Mouse (Mus musculus): ENCODE data around the gene Elob. TPM values are rescaled to one million over a fixed set of nuclear protein-coding genes. Genes with fewer than 3 reads are reported as not detected.

Elob gene
- polyA plus RNA-seq, 1 experiment from 2014 or later: 458 TPM

DNA sequence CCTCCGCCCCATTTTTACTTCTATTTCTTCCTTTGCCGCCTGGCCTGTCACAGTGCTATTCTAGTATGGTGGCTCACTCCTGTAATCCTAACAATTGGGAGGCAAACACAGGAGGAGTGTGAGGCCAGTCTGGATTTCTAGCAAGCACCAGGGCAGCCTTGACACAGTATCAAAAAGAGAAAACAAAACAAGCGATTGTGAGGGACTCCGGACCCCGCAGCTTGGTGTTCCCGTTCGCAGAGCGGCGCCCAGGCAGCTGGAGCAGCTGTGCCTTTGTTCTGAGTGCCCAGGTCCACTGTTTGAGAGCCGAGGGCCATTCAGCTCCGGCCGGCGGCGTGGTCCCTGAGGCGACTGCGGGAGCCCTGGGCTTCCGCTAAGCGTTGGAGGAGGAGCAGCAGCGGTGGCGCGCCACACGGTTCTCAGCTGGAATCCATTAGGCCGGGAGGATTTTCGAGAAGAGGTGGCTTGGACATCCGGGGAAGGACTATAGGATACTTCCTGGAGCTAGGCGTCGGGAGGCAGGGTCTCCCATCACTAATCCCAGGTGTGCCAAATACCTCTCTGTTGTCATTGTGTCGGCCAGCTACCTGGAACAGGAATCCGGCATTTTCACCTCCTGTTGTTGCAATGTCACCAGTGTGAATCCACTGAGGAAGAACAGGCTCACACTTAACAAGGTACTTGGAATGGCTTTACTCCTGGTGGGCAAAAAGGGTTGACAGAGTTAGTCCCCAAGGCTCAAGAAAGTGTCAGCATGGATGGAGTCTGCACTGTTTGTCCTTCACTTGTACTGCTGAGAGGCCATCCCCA, 38.5 kb downstream of the Elob start, which contains the start of gene Srrm2:
TSS of gene Srrm2 (plus strand) at position 264 of the 810 bp plus-strand sequence.
- Histone ChIP-seq H3K4me1 (ENCODE audit: insufficient read depth) (peaks cover 26% of the 10 kb centered on the region), H3K27ac (ENCODE audit: low read depth) (peak within 1 kb of the TSS; percentile 86), H3K9me3 (ENCODE audit: low read length) (no peaks in the 10 kb centered on the region), H3K9ac (replicated peaks) (peak within 1 kb of the TSS; percentile 86), H3K36me3 (replicated peaks; ENCODE audit: insufficient read depth, low read length) (no peaks in the 10 kb centered on the region), H3K27me3 (ENCODE audit: insufficient read depth, low read length) (0 out of 2 replicates have a peak, but pooled peaks cover 3% of the 10 kb centered on the region), H3K4me2 (ENCODE audit: low read depth, low read length) (peak within 1 kb of the TSS; percentile 89), H3K4me3 (ENCODE audit: low read depth, low read length) (peak within 1 kb of the TSS; percentile 62)
- 3% methylated on average over 29 of the region's 29 CpGs for WGBS (ENCODE audit: insufficient replicate concordance)
- ATAC-seq: peak; percentile 62
- TF ChIP-seq EP300 (IDR thresholded peaks at IDR 0.05; ENCODE audit: low read depth) (no peak), CTCF (IDR thresholded peaks at IDR 0.05; ENCODE audit: low read depth) (0 out of 2 replicates have a peak, but pooled peaks have one; percentile 2)
- peak; percentile 67 for DNase-seq

DNA sequence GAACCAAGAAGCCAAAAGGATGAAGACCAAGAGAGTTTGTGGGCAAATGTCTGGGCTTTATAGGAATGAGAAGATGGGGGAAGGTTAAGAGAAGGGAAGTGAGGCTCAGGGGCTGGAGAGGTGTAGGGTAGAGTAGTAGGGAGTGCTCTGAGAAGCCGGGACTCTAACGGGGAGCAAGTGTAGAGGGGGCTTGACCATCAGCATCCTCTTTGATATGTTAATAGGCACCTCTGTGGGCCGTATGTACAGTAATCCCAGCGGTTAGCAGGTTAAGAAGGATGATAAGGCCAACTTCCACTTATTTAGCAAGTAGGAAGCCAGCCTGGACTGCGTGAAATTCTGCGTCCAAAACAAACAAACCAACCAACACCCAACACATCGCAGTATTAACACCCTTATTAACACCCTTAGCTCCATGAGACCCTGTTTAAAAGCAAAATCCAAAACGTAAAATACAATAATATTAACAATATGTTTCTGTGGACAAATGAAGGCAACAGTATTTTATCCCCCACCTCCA, 39.1 kb downstream of the Elob start:
- 0 out of 2 replicates have a peak, but pooled peaks cover 3% of the 10 kb centered on the region for H3K27me3 ChIP-seq (ENCODE audit: insufficient read depth, low read length)
- H3K4me1 ChIP-seq (ENCODE audit: insufficient read depth): peaks cover 26% of the 10 kb centered on the region
- ATAC-seq: peak; percentile 14; the same call in 1 of the 2 replicates
- no peak for DNase-seq
- no peaks in the 10 kb centered on the region for H3K36me3 ChIP-seq (replicated peaks; ENCODE audit: insufficient read depth, low read length)
- peak overlapping the region; percentile 86 for H3K27ac ChIP-seq (ENCODE audit: low read depth)
- TF ChIP-seq CTCF (IDR thresholded peaks at IDR 0.05; ENCODE audit: low read depth) (no peak), EP300 (IDR thresholded peaks at IDR 0.05; ENCODE audit: low read depth) (no peak)
- H3K9ac ChIP-seq (replicated peaks): peak overlapping the region; percentile 86
- no peaks in the 10 kb centered on the region for H3K9me3 ChIP-seq (ENCODE audit: low read length)
- WGBS (ENCODE audit: insufficient replicate concordance): 12% methylated on average over 8 of the region's 8 CpGs
- peak overlapping the region; percentile 62 for H3K4me3 ChIP-seq (ENCODE audit: low read depth, low read length)
- H3K4me2 ChIP-seq (ENCODE audit: low read depth, low read length): peak overlapping the region; percentile 89

DNA sequence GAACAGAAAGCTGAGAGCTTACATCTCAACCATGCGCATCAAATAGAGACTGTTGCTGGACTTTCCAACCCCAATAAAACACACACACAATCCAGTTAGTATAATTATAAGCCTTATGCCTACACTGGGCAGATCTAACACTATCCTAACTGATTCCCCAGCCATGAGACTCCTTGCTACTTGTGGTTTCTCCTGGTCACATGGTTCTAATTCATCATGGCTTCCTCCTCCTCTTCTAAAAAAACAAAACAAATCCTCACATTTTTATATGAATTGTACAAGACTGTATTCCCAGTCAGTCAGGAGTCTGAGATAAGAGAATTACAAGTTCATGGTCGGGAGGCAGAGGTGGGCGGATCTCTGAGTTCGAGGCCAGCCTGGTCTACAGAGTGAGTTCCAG, 40.0 kb downstream of the Elob start:
- DNase-seq (no peak), ATAC-seq (no peak)
- Histone ChIP-seq H3K27ac (ENCODE audit: low read depth) (no peak overlapping the region), H3K36me3 (replicated peaks; ENCODE audit: insufficient read depth, low read length) (no peaks in the 10 kb centered on the region), H3K4me1 (ENCODE audit: insufficient read depth) (peaks cover 26% of the 10 kb centered on the region), H3K4me2 (ENCODE audit: low read depth, low read length) (no peak overlapping the region), H3K27me3 (ENCODE audit: insufficient read depth, low read length) (0 out of 2 replicates have a peak, but pooled peaks cover 3% of the 10 kb centered on the region), H3K9me3 (ENCODE audit: low read length) (no peaks in the 10 kb centered on the region), H3K4me3 (ENCODE audit: low read depth, low read length) (no peak overlapping the region), H3K9ac (replicated peaks) (no peak overlapping the region)
- WGBS (ENCODE audit: insufficient replicate concordance): 64% methylated on average over 4 of the region's 4 CpGs
- TF ChIP-seq EP300 (IDR thresholded peaks at IDR 0.05; ENCODE audit: low read depth): no peak
- TF ChIP-seq CTCF (IDR thresholded peaks at IDR 0.05; ENCODE audit: low read depth): no peak

DNA sequence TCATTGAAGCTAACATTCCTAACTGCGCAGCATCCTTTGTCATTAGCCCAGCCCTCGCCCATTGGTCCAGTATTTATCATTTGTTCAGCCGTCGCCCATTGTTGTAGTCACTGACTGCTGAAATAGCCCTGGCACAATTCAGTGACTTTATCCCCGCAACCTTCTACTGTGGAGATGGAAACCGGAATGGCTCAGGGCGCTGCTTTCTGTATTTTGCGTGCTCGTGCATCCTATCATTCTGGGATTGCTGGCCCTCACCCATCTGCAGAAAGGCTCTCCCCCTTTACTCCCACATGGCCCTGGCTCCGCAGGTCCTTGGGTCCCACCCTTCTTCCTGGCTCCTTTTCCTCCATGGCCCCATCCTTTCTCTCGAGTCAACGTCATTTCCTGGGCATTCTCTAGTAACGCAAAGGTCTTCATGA, 42.4 kb downstream of the Elob start:
- Histone ChIP-seq H3K9ac (replicated peaks) (peak overlapping the region; percentile 64; the same call in 1 of the 2 replicates), H3K36me3 (replicated peaks; ENCODE audit: insufficient read depth, low read length) (no peaks in the 10 kb centered on the region), H3K4me2 (ENCODE audit: low read depth, low read length) (peak overlapping the region; percentile 93), H3K4me3 (ENCODE audit: low read depth, low read length) (peak overlapping the region; percentile 57), H3K9me3 (ENCODE audit: low read length) (no peaks in the 10 kb centered on the region), H3K27ac (ENCODE audit: low read depth) (no peak overlapping the region), H3K27me3 (ENCODE audit: insufficient read depth, low read length) (0 out of 2 replicates have a peak, but pooled peaks cover 3% of the 10 kb centered on the region), H3K4me1 (ENCODE audit: insufficient read depth) (peaks cover 26% of the 10 kb centered on the region)
- 31% methylated on average over 13 of the region's 13 CpGs for WGBS (ENCODE audit: insufficient replicate concordance)
- DNase-seq (no peak), ATAC-seq (no peak)
- no peak for TF ChIP-seq EP300 (IDR thresholded peaks at IDR 0.05; ENCODE audit: low read depth)
- no peak for TF ChIP-seq CTCF (IDR thresholded peaks at IDR 0.05; ENCODE audit: low read depth)

DNA sequence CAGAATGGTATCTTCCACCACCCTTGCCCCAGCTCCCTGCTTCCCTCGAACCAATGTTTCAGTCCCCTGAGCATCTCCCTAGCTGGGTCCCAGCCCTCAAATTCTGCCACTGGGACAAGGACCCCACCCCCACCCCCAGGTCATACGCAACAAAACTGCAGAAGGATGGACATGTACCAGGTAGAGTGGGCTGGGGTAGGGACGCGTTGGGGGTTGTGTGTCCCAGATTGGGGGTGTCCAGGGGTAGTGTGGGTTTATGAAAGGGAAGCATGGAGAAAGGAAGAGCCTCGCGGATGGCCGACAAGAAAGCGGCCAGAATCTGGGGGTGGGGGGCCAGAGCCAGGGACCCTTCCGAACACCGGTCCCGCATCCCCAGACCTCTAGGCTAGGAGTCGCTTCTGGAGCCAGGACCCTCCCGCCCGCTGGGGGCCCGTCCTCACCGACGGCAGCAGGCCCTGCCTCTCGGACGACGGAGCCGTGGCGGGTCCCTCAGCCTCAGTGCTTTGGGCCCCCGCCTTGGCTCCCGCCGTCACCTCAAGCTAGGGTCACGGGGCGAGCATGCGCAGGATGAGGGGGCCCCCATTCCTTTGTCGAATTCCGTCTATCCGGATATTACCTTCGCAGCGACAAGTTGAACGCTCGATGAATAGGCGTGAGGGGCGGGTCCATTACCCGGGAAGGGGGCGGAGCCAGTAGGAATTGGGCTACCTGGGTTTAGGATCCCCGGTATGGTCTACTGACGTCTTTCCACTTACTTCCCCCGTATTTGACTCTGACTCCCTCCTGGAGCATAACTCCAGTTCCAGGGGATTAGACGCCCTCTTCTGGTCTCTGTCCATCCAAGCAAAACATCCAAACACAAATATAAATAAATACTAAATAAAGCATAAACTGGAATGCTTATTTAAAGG, 43.1 kb downstream of the Elob start, which contains the start of gene Flywch2:
TSS of gene Flywch2 (minus strand) at position 521 of the 911 bp plus-strand sequence.
- Histone ChIP-seq H3K9ac (replicated peaks) (peak within 1 kb of the TSS; percentile 64), H3K4me3 (ENCODE audit: low read depth, low read length) (peak within 1 kb of the TSS; percentile 57), H3K36me3 (replicated peaks; ENCODE audit: insufficient read depth, low read length) (no peaks in the 10 kb centered on the region), H3K27ac (ENCODE audit: low read depth) (no peak within 1 kb of the TSS), H3K9me3 (ENCODE audit: low read length) (no peaks in the 10 kb centered on the region), H3K4me2 (ENCODE audit: low read depth, low read length) (peak within 1 kb of the TSS; percentile 93), H3K27me3 (ENCODE audit: insufficient read depth, low read length) (0 out of 2 replicates have a peak, but pooled peaks cover 3% of the 10 kb centered on the region), H3K4me1 (ENCODE audit: insufficient read depth) (peaks cover 24% of the 10 kb centered on the region)
- 6% methylated on average over 40 of the region's 43 CpGs for WGBS (ENCODE audit: insufficient replicate concordance)
- DNase-seq (peak; percentile 81), ATAC-seq (peak; percentile 81)
- TF ChIP-seq CTCF (IDR thresholded peaks at IDR 0.05; ENCODE audit: low read depth) (no peak), EP300 (IDR thresholded peaks at IDR 0.05; ENCODE audit: low read depth) (no peak)
